Mouse (Mus musculus) liver, embryonic 14.5 days (tissue): ENCODE measurements around the gene Med13l.

Experiments
- CTCF ChIP-seq: IDR thresholded peaks from 2 replicates; pipeline ENCODE4 v1.5.1; 2016; ENCODE audit warnings: antibody characterized with exemption, low read depth, control low read depth
- EP300 ChIP-seq: IDR thresholded peaks from 2 replicates; pipeline ENCODE4 v1.6.1; 2016; ENCODE audit warnings: antibody characterized with exemption, low read depth

DNA sequence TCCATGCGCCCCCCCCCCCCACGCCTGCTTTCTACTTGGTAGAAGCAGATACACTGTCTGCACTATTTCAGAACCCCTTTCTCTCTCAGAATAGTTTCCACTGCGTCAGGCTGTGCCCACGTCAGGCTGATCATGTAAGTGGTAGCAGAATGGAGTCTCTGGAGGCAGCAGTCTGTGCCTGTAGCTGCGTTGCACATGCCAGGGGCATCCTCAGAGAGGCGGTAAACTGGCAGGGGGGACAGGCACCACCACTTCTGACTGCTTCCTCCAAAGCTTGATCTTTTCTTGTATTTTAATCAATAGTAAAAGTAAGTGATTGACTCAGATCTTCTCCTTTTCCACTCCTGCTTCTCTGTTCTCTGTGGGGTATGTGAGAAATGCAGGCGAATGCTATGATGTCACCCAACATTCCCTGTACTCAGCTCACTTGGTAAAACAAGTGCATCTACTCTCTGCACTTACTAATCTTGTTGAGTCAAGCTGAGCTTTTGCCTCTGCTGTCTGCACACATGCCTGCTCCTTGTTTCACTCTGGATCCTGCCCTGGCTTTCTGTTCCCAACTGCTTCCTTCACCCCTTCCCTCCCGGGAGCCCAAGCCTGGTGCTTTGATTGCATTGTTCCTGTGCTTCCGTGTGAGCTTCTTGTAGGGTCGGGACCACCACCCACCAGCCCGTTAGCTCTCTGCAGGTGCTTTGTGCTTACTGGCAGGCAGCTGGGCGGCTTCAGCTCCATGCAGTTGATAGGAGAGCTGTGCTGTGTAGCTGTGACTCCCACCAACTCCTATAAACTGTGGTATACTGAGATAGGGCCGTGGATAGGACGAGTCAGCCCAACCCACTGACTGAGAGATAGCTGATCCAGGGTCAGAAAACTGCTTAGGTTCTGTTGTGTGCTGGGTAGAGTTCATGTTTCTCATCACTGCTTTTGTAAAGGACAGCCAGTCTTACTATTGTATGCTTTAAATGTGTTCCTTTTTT is 156.1 kb downstream of the Med13l start:
- TF ChIP-seq CTCF (no peak), EP300 (no peak)
